Mouse (Mus musculus) limb, embryonic 14.5 days (tissue): ENCODE data around the gene Ncor1. TPM values are rescaled to one million over a fixed set of nuclear protein-coding genes. Genes with fewer than 3 reads are reported as not detected.

Source experiments
- ATAC-seq: fragments of 200-750 bp; cut with Nextera tagmentation; 2 replicates; pipeline ENCODE4 v1.8.0; 2017; ENCODE audit warnings: low read depth, moderate number of reproducible peaks, moderate TSS enrichment; ENCODE audit not compliant: low FRiP score
- DNase-seq: peaks from one replicate; pipeline ENCODE4 v3.0.0-alpha.2; 2015; ENCODE audit warnings: low spot score
- H3K27ac ChIP-seq: fragments of 300-500 bp; sonication (generic); replicated peaks from 2 replicates; pipeline ENCODE4 v1.5.1; 2014; ENCODE audit warnings: low read depth, mild to moderate bottlenecking, low read length, moderate library complexity, mixed read lengths
- H3K27me3 ChIP-seq: fragments of 300-500 bp; sonication (generic); 2 replicates; pipeline ENCODE4 v1.6.1; 2014; ENCODE audit warnings: low read length, mixed read lengths; ENCODE audit not compliant: control insufficient read depth, insufficient read depth
- H3K36me3 ChIP-seq: fragments of 300-500 bp; sonication (generic); 2 replicates; pipeline ENCODE4 v1.6.1; 2014; ENCODE audit warnings: mild to moderate bottlenecking, low read length, moderate library complexity, mixed read lengths; ENCODE audit not compliant: control insufficient read depth, insufficient read depth
- H3K4me1 ChIP-seq: fragments of 300-500 bp; sonication (generic); 2 replicates; pipeline ENCODE4 v1.6.1; 2014; ENCODE audit warnings: antibody characterized with exemption, low read length, mixed read lengths; ENCODE audit not compliant: control insufficient read depth, insufficient read depth
- H3K4me2 ChIP-seq: fragments of 300-500 bp; sonication (generic); replicated peaks from 2 replicates; pipeline ENCODE4 v1.6.1; 2014; ENCODE audit warnings: low read depth, mild to moderate bottlenecking, low read length, moderate library complexity; ENCODE audit not compliant: severe bottlenecking
- H3K4me3 ChIP-seq: fragments of 300-500 bp; sonication (generic); replicated peaks from 2 replicates; pipeline ENCODE4 v1.5.1; 2014; ENCODE audit warnings: low read length
- H3K9ac ChIP-seq: fragments of 300-500 bp; sonication (generic); 2 replicates; pipeline ENCODE4 v1.6.1; 2014; ENCODE audit warnings: mild to moderate bottlenecking, low read depth, low read length, moderate library complexity; ENCODE audit not compliant: severe bottlenecking
- H3K9me3 ChIP-seq: fragments of 300-500 bp; sonication (generic); 2 replicates; pipeline ENCODE4 v1.6.1; 2016; ENCODE audit warnings: low read length; ENCODE audit not compliant: control insufficient read depth
- POLR2A ChIP-seq: fragments of 200-500 bp; IDR thresholded peaks from 2 replicates; pipeline ENCODE4 v1.8.0; 2012; ENCODE audit warnings: inconsistent platforms, mild to moderate bottlenecking, moderate library complexity, borderline replicate concordance; ENCODE audit not compliant: insufficient read depth, insufficient read length; ENCODE audit errors: extremely low read depth
- WGBS: fragments of 180-500 bp; shearing (Covaris S2); extraction: QIAGEN DNeasy Blood & Tissue Kit; methylation state at CpG from one replicate; pipeline ENCODE4 v1.1.7; 2014; 5-methylcytosine and 5-hydroxymethylcytosine counted together
- polyA plus RNA-seq, 2 experiments: library from polyadenylated mRNA; depleted of rRNA in 1 of 2; stranded (reverse) in 1 of 2; unstranded in 1 of 2; fragments of >200 nt; fragmentation: Nextera tagmentation in 1 of 2; extraction: Ambion mirVana in 1 of 2; gene quantifications; 2 replicates each; pipeline versions ENCODE4 v1.2.1 to v1.2.3; 2012 to 2014

Gene Ncor1
- polyA plus RNA-seq, 2 experiments: 132 to 171 TPM

GRCm38 (mm10) chr11:62496151-62496715, 37.9 kb upstream of the Ncor1 start:
- Histone ChIP-seq H3K36me3 (no peaks in the 10 kb centered on the region), H3K9ac (no peak overlapping the region), H3K4me2 (no peak overlapping the region), H3K27me3 (no peaks in the 10 kb centered on the region), H3K4me1 (peaks cover 8% of the 10 kb centered on the region), H3K27ac (no peak overlapping the region), H3K9me3 (no peaks in the 10 kb centered on the region), H3K4me3 (no peak overlapping the region)
- no peak for TF ChIP-seq POLR2A
- DNase-seq (peak; percentile 39), ATAC-seq (no peak)
- WGBS: 52% methylated on average over 5 of the region's 5 CpGs

- H3K27ac ChIP-seq: 0 out of 2 replicates have a peak overlapping the region, but pooled peaks have one; percentile 58
- peak overlapping the region; percentile 31; the same call in 1 of the 2 replicates for H3K9ac ChIP-seq
- no peaks in the 10 kb centered on the region for H3K9me3 ChIP-seq
- H3K27me3 ChIP-seq: no peaks in the 10 kb centered on the region
- DNase-seq (no peak), ATAC-seq (no peak)
- H3K4me3 ChIP-seq: no peak overlapping the region
- no peaks in the 10 kb centered on the region for H3K36me3 ChIP-seq
- H3K4me2 ChIP-seq: no peak overlapping the region
- 35% methylated on average over 10 of the region's 10 CpGs for WGBS
- TF ChIP-seq POLR2A: no peak
- H3K4me1 ChIP-seq: peaks cover 8% of the 10 kb centered on the region
Measured at GRCm38 (mm10) chr11:62495276-62495801, 37.0 kb upstream of the Ncor1 start.

GRCm38 (mm10) chr11:62494754-62495275, 36.5 kb upstream of the Ncor1 start:
- H3K9me3 ChIP-seq: no peaks in the 10 kb centered on the region
- peak overlapping the region; percentile 31; the same call in 1 of the 2 replicates for H3K9ac ChIP-seq
- no peaks in the 10 kb centered on the region for H3K27me3 ChIP-seq
- no peak for TF ChIP-seq POLR2A
- ATAC-seq (no peak; the same call in 1 of the 2 replicates), DNase-seq (peak; percentile 26)
- WGBS: 3% methylated on average over 6 of the region's 6 CpGs
- no peaks in the 10 kb centered on the region for H3K36me3 ChIP-seq
- H3K4me3 ChIP-seq: no peak overlapping the region
- 0 out of 2 replicates have a peak overlapping the region, but pooled peaks have one; percentile 58 for H3K27ac ChIP-seq
- H3K4me1 ChIP-seq: peaks cover 8% of the 10 kb centered on the region
- H3K4me2 ChIP-seq: no peak overlapping the region

GRCm38 (mm10) chr11:62493701-62494100, 35.4 kb upstream of the Ncor1 start:
- H3K4me2 ChIP-seq: no peak overlapping the region
- H3K9me3 ChIP-seq: no peaks in the 10 kb centered on the region
- DNase-seq: no peak
- H3K36me3 ChIP-seq: no peaks in the 10 kb centered on the region
- peaks cover 8% of the 10 kb centered on the region for H3K4me1 ChIP-seq
- no peak overlapping the region for H3K4me3 ChIP-seq
- ATAC-seq: no peak
- WGBS: 93% methylated on average over 6 of the region's 6 CpGs
- no peak overlapping the region for H3K9ac ChIP-seq
- no peak for TF ChIP-seq POLR2A
- no peaks in the 10 kb centered on the region for H3K27me3 ChIP-seq
- no peak overlapping the region for H3K27ac ChIP-seq

- Histone ChIP-seq H3K4me3 (no peak overlapping the region), H3K4me2 (no peak overlapping the region), H3K27ac (no peak overlapping the region), H3K27me3 (no peaks in the 10 kb centered on the region), H3K9me3 (no peaks in the 10 kb centered on the region), H3K36me3 (no peaks in the 10 kb centered on the region), H3K4me1 (no peaks in the 10 kb centered on the region), H3K9ac (no peak overlapping the region)
- ATAC-seq (no peak), DNase-seq (no peak)
- no peak for TF ChIP-seq POLR2A
- WGBS: 97% methylated on average over 10 of the region's 10 CpGs
Measured at GRCm38 (mm10) chr11:62487540-62488350, 29.4 kb upstream of the Ncor1 start.
